Mouse (Mus musculus) spleen, postnatal 14 days (tissue): ENCODE results near the gene Rcan1.

Experiments
- DNase-seq, 2 experiments: peaks; one replicate each; pipeline ENCODE4 v3.0.0; 2021 to 2022; ENCODE audit warnings: low spot score in 2 of 2

Gene Rcan1

DNA sequence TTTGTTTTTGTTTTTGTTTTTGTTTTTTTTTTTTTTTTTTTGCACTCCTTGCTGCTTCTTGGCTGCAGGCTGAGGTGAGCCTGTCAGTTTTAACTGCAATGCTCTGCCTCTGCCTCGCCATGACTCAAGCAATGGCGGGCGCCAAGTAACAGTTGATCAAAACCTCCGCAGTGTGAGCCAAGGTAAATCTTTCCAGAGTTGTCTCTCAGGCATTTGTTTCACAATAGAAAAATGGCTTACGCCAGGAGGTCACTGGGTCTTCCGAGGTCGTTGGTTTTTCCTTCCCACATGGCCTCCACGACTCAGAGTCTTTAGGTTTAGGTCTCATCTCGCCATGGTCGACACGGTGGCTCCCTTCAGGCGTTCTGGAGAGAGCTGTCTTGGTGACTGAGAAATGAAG is 117.4 kb downstream of the Rcan1 start:
- no peak for DNase-seq

DNA sequence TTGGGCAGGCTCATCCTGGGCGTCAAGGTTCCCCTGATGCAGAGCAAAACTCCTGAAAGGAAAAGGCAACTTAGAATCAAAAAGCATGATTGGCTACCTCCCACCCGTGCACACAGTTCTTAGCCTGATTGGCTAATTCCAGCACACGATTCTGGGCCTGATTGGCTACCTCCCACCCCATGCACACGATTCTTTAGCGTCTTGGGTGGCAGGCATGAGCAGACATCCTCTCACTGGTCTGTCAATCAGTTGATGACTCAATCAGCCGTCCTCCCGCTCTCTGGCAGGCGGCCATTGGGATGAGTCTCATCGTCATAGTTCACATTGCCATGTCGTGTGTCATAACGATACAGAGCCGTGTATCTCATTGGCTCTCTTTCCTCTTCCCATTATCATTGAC is 121.7 kb downstream of the Rcan1 start:
- no peak for DNase-seq

DNA sequence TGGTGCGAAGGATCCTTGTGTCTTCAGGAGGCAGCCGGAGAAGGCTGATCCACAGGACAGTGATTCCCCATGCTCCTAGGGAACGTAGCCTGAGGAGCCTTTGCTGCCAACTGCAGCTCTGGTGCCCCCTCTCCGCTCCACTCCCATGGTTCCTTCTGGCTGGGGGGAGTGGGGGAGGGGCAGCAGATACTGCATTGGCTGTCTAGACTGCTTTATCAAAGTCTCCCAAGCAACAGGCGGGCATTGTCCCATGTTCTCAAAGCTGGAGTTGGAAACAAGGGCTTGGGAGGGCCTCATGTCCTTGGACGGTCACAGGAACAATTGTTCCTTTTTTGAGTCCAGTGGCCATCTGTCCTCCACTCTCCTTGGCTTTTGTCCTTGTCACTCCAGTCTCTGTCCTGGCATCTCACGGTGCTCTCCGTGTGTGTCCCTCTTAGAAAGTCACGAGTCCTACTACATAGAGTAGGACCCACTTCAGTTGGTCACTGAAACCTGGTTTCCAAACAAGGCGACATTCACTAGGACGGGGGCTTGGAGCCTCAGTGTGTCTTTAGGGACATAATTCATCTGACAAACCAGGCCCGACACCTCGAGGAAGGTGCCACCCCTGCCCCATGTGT is 124.3 kb downstream of the Rcan1 start:
- DNase-seq, result no peak

DNA sequence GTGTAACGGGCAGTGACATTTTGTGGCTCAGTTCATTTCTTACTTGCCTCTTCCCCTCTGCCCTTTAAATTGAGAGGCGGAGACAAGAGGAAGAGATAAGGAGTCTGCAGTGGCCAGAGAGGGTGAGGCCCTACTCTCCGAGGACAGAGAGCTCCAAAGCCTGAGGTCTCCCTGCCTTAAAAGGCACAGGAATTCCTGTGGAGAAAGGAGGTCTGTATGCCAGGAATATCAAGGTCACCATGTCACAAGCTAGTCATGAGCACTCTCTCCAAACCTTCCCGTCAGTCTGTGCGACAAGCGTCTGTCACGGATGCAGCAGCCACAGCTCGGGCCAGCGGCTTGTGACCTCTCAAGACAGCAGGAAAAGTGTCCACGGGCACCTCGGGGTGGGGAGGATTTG is 125.5 kb downstream of the Rcan1 start:
- no peak for DNase-seq
